Comparison of ENCODE assay signal across 19 mouse cellular contexts in genomic region chr19:55311874-55312273, GRCm38 (mm10).
"Had no signal": no experiment of that assay in that cellular context is flagged by ENCODE, and none has a peak within 500 bp of the region (broad histone marks: within the 10 kb centered on the region; RNA-seq: fewer than 3 reads in every experiment).

No protein-coding gene starts in this region.

- H3K27me3 ChIP-seq: megakaryocyte, embryonic 14.5 days; midbrain, embryonic 13.5 days; midbrain, embryonic 15.5 days; neural tube, embryonic 13.5 days; neural tube, embryonic 15.5 days had no signal

- ATAC-seq: midbrain, embryonic 13.5 days; midbrain, embryonic 15.5 days had no signal

- H3K4me3 ChIP-seq: megakaryocyte, embryonic 14.5 days; midbrain, embryonic 13.5 days; midbrain, embryonic 15.5 days; myocyte; neural tube, embryonic 13.5 days; neural tube, embryonic 15.5 days had no signal

- H3K9me3 ChIP-seq: megakaryocyte, embryonic 14.5 days; midbrain, embryonic 13.5 days; midbrain, embryonic 15.5 days; neural tube, embryonic 13.5 days; neural tube, embryonic 15.5 days had no signal

- H3K9ac ChIP-seq: lung, embryonic 14.5 days; midbrain, embryonic 13.5 days; midbrain, embryonic 15.5 days; neural tube, embryonic 13.5 days; neural tube, embryonic 15.5 days had no signal

- H3K27ac ChIP-seq: midbrain, embryonic 13.5 days; midbrain, embryonic 15.5 days; neural tube, embryonic 13.5 days; neural tube, embryonic 15.5 days had no signal

- DNase-seq: lung, adult 18-20 months; lung, embryonic 14.5 days; lung, postnatal 10 days; lung, postnatal 4 days; retina, postnatal 1 day; right cerebral cortex, adult 18-20 months; right cerebral cortex, postnatal 25 days; right cerebral cortex, postnatal 4 days; spleen, adult 18-20 months; thymus, adult 18-20 months; thymus, postnatal 14 days; thymus, postnatal 36 days had no signal

- H3K4me2 ChIP-seq: lung, embryonic 14.5 days; midbrain, embryonic 11.5 days; midbrain, embryonic 13.5 days; midbrain, embryonic 15.5 days; neural tube, embryonic 13.5 days; neural tube, embryonic 15.5 days had no signal
